Comparison of ENCODE assay signal across 34 mouse cellular contexts in genomic region chr10:107224596-107225330, GRCm38 (mm10).
"Had no signal": no experiment of that assay in that cellular context is flagged by ENCODE, and none has a peak within 500 bp of the region (broad histone marks: within the 10 kb centered on the region; RNA-seq: fewer than 3 reads in every experiment).

No protein-coding gene starts in this region.

- H3K4me2 ChIP-seq: heart, embryonic 11.5 days; heart, embryonic 12.5 days; heart, embryonic 13.5 days; heart, embryonic 15.5 days; hindbrain, embryonic 12.5 days; hindbrain, embryonic 13.5 days; hindbrain, embryonic 14.5 days; hindbrain, embryonic 15.5 days; intestine, embryonic 15.5 days; kidney, embryonic 15.5 days had no signal

- H3K9ac ChIP-seq: heart, embryonic 12.5 days; heart, embryonic 13.5 days; heart, embryonic 15.5 days; hindbrain, embryonic 12.5 days; hindbrain, embryonic 13.5 days; hindbrain, embryonic 14.5 days; hindbrain, embryonic 15.5 days; intestine, embryonic 15.5 days; kidney, embryonic 15.5 days had no signal

- H3K4me3 ChIP-seq: heart, embryonic 12.5 days; heart, embryonic 13.5 days; heart, embryonic 15.5 days; hindbrain, embryonic 10.5 days; hindbrain, embryonic 12.5 days; hindbrain, embryonic 13.5 days; hindbrain, embryonic 15.5 days; intestine, embryonic 15.5 days; kidney, embryonic 15.5 days; layer of hippocampus, adult 2 months; left cerebral cortex, adult 2 months had no signal

- DNase-seq: heart, postnatal 10 days; heart, postnatal 14 days; heart, postnatal 36 days; heart, postnatal 4 days; kidney, adult 11 months; kidney, adult 18-20 months; kidney, adult 2 months; kidney, adult 8-10 months; kidney, adult 9 months; kidney, postnatal 10 days; kidney, postnatal 14 days; kidney, postnatal 25 days; kidney, postnatal 36 days; kidney, postnatal 4 days; layer of hippocampus, adult 9-11 months; layer of hippocampus, postnatal 36 days had no signal

- H3K27me3 ChIP-seq: heart, embryonic 12.5 days; heart, embryonic 13.5 days; heart, embryonic 15.5 days; hindbrain, embryonic 12.5 days; hindbrain, embryonic 13.5 days; hindbrain, embryonic 15.5 days; intestine, embryonic 15.5 days; kidney, embryonic 15.5 days had no signal

- H3K36me3 ChIP-seq: heart, embryonic 12.5 days; heart, embryonic 13.5 days; heart, embryonic 15.5 days; hindbrain, embryonic 10.5 days; hindbrain, embryonic 12.5 days; hindbrain, embryonic 13.5 days; hindbrain, embryonic 15.5 days; intestine, embryonic 15.5 days; kidney, embryonic 15.5 days had no signal

- H3K27ac ChIP-seq: heart, embryonic 13.5 days; heart, embryonic 15.5 days; hindbrain, embryonic 10.5 days; hindbrain, embryonic 12.5 days; hindbrain, embryonic 13.5 days; hindbrain, embryonic 14.5 days; hindbrain, embryonic 15.5 days; hindbrain, postnatal 0 days; intestine, embryonic 15.5 days; kidney, embryonic 15.5 days; kidney, postnatal 0 days; layer of hippocampus, adult 2 months; left cerebral cortex, adult 2 months had no signal

- ATAC-seq: hindbrain, embryonic 16.5 days; hindbrain, postnatal 0 days; inflammation-experienced regulatory T-cells, adult 6 months; intestine, embryonic 15.5 days; intestine, embryonic 16.5 days had no signal

- H3K9me3 ChIP-seq: heart, embryonic 12.5 days; heart, embryonic 13.5 days; heart, embryonic 15.5 days; hindbrain, embryonic 10.5 days; hindbrain, embryonic 12.5 days; hindbrain, embryonic 13.5 days; hindbrain, embryonic 15.5 days; intestine, embryonic 15.5 days; kidney, embryonic 15.5 days had no signal

- H3K4me1 ChIP-seq: heart, embryonic 12.5 days; heart, embryonic 13.5 days; heart, embryonic 15.5 days; hindbrain, embryonic 10.5 days; hindbrain, embryonic 12.5 days; hindbrain, embryonic 13.5 days; hindbrain, embryonic 15.5 days; intestine, embryonic 15.5 days; kidney, embryonic 15.5 days had no signal
